Mouse (Mus musculus): Measurements from ENCODE around the gene Smg7.

Gene Smg7

GRCm38 (mm10) chr1:152796683-152797263 lies 105.7 kb downstream of the Smg7 start:
- POLR2A ChIA-PET = interaction anchor here (0.6 to 3.5 kb wide), 12 partner anchors 8 to 243 kb away, joined by 3 to 23 read pairs (median 4); no protein-coding TSS in a partner anchor

DNA sequence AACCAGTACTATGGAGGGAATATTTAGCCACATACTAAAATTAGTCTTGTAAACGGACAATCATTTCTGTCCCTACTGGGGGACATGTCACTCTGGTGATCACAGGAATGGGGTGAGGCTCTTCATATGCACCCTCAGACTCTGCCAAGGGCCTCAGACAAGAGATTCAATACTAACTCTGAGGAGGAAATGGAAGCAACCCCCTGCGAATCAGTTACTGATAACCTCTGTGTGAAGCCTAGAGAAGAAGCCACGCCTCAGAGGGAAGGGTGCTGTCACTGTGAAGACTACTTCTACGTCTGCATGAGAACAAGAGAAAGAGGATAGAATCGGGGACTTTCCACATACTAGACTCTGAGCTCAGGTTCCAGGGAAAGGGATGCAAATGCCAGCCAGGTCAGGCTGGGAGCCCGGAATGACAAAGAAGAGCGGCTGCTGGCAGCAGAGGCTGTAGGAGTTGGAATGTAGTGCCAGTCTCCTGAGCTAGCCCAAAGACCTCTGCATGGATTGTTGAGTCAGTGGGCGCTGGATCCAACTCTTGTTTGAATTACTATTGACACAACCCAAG lies 106.7 kb downstream of the Smg7 start:
- CTCF ChIA-PET = interaction anchor here in 2 of 4 experiments (0.6 to 1.8 kb wide), 2 partner anchors 19 to 620 kb away, joined by 4 to 6 read pairs; no protein-coding TSS in a partner anchor
- POLR2A ChIA-PET = interaction anchor here in 3 of 4 experiments (0.6 to 3.5 kb wide), 20 partner anchors 8 to 305 kb away, joined by 3 to 23 read pairs (median 4); no protein-coding TSS in a partner anchor

More at GRCm38 (mm10) chr1:152796683-152797263, 105.7 kb downstream of the Smg7 start:
- CTCF ChIA-PET = interaction anchor here in 3 of 4 experiments (0.6 to 1.8 kb wide), 3 partner anchors 18 to 619 kb away, joined by 3 to 6 read pairs (median 4); no protein-coding TSS in a partner anchor

GRCm38 (mm10) chr1:152793495-152794130 lies 108.8 kb downstream of the Smg7 start:
- ChIA-PET CTCF (interaction anchor here in 3 of 4 experiments (0.6 to 4.2 kb wide), 6 partner anchors 12 to 300 kb away, joined by 3 to 45 read pairs (median 4); no protein-coding TSS in a partner anchor), POLR2A (interaction anchor here (0.5 to 4.6 kb wide), 36 partner anchors 12 to 690 kb away, joined by 3 to 47 read pairs (median 4); no protein-coding TSS in a partner anchor)

DNA sequence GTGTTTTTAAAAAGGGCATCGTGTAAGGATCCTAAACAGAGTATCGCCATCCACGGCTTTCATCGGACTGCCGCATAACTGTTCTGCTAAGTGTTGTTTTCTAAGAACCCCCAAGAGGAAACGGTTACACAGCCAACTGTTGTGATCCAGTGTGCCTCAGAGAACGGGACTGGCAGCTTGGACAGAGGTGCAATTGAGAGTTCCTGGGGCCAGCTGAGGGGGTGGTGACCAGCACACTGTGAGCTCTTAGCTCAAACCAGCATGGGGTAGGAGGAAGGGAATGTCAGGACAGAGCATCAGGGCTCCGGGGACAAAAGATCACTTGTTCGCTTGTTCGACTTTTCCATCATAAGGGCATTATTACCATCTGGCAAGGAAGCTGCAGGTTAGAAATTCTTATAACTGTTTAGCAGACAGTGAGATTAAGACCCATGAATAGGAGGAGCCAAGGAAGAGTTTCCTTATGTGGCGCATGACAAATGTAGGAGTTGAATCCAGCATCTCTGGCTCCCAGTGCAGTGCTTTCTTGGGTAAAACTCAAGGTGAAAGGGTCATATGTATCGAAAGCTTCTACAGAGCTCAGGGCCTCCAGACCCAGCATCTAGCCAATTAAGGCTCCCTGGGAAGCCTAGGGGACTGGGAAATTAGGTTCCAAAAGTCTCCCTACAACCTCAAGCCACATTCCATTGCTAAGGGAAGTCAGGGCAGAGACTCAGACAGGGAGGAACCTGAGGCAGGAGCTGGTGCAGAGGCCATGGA lies 109.5 kb downstream of the Smg7 start:
- POLR2A ChIA-PET = interaction anchor here (0.5 to 4.6 kb wide), 36 partner anchors 12 to 691 kb away, joined by 3 to 47 read pairs (median 4); no protein-coding TSS in a partner anchor
- CTCF ChIA-PET = interaction anchor here (0.5 to 4.2 kb wide), 9 partner anchors 12 to 317 kb away, joined by 3 to 45 read pairs (median 3); no protein-coding TSS in a partner anchor

DNA sequence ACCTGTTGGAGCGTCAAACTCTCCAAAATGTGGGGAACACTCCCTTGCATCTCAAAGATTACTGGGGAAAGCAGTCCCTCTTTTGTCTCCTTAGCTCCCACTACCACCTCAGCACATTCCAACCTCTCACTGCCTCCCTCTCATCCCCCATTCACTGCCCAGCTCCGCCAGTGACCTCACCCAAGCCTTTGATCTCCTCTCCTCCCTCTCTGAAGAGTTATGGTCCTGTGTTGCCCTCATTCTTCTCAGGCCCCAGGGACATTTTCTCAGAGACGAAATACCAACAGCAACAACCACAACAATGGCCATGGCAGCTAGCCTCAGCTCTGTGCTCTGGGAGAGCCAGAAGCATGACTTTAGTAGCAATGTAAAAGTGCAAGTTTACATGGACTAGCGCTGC lies 111.2 kb downstream of the Smg7 start:
- CTCF ChIA-PET = interaction anchor here (0.7 to 4.2 kb wide), 31 partner anchors 8 to 1171 kb away, joined by 3 to 45 read pairs (median 5); partner anchors contain the start of genes Ncf2 (in 2 of the 4), Arpc5 (in 1 of the 4) and Rgl1 (in 1 of the 4)
- POLR2A ChIA-PET = interaction anchor here (0.7 to 4.6 kb wide), 43 partner anchors 8 to 611 kb away, joined by 3 to 47 read pairs (median 6); partner anchors contain the start of genes Ncf2 (in 2 of the 4), Arpc5 (in 1 of the 4) and Rgl1 (in 1 of the 4)

DNA sequence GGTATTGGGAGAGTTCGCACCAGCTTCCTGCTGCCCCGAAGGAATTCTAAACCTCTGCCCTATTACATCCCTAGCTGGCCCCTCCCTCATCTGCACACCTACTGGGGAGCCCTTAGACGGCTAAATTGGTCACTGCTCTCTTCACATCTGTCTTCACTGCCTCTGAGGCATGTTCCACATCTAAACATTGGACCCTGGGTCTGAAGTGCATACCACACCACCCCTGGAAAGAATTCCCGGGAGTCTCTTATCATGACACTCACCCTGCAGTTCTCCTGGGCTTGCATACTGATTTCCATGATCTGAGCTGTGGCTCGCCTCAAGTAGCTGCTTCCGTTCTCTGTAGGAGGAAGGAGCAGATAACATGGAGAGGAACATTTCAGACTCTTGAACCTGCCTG lies 111.6 kb downstream of the Smg7 start:
- ChIA-PET CTCF (interaction anchor here (0.6 to 4.2 kb wide), 86 partner anchors 9 to 1172 kb away, joined by 3 to 45 read pairs (median 4); partner anchors contain the start of genes Arpc5 (in 2 of the 4), Ncf2 (in 2 of the 4), Rgl1 (in 2 of the 4) and Npl (in 1 of the 4)), POLR2A (interaction anchor here (0.6 to 4.6 kb wide), 62 partner anchors 9 to 634 kb away, joined by 3 to 47 read pairs (median 4); partner anchors contain the start of genes Arpc5 (in 2 of the 4), Ncf2 (in 2 of the 4), Rgl1 (in 2 of the 4) and Shcbp1l (in 1 of the 4))

DNA sequence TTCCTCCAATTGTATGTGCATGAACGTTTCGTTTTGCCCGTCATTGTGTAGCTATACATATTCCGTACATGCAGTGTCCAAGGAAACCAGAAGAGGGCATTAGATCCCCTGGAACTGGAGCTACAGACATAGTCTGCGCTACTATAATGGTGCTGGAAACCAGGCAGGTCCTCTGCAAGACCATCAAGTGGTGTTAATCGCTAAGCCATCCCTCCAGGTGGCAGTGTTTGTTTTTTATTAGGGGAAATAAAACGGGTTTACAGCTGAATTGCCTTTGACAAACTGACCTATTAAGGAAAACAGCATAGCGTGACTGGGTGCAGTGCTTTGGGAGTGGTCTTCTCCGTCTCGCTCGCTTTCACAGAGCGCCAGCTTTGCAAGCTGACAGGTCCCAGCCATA lies 112.2 kb downstream of the Smg7 start:
- CTCF ChIA-PET = interaction anchor here (0.5 to 4.2 kb wide), 106 partner anchors 9 to 1779 kb away, joined by 3 to 45 read pairs (median 4); partner anchors contain the start of genes Arpc5 (in 2 of the 4), Ncf2 (in 2 of the 4), Rgl1 (in 2 of the 4) and Npl (in 1 of the 4)
- POLR2A ChIA-PET = interaction anchor here (0.6 to 4.6 kb wide), 62 partner anchors 9 to 661 kb away, joined by 3 to 47 read pairs (median 4); partner anchors contain the start of genes Ncf2 (in 2 of the 4), Arpc5 (in 1 of the 4), Rgl1 (in 1 of the 4) and Shcbp1l (in 1 of the 4)

DNA sequence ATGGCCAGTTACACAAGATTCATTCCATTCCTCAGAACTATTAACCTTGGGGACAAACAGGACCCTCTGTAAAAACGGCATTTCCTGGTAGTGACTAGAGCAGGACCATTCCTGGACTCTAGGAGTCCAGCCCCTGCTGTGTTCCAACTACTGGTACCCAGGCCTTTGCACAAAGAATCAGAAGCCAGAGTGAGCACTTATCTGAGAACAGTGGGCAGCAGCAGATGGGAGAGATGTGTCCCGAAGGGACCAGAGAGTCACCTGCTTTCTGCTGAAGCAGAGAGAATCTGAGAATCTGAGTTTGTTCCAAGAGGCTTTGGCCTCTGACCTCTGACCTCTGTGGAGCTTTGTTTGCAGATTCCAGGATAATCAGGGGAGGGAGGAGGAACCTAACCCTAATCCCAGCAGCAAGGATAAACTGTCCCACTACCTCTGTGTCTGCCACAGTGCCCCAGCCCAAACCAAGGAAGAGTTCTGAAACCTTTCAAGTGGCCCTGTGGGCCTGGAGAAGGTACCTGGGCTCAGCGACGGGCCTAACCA lies 114.3 kb downstream of the Smg7 start:
- POLR2A ChIA-PET = interaction anchor here in 2 of 4 experiments (0.6 to 1.8 kb wide), 5 partner anchors 8 to 304 kb away, joined by 3 to 4 read pairs (median 3); partner anchors contain the start of genes Arpc5 (in 1 of the 2) and Rgl1 (in 1 of the 2)
- CTCF ChIA-PET = interaction anchor here in 3 of 4 experiments (0.8 to 1.9 kb wide), 5 partner anchors 9 to 45 kb away, joined by 3 to 8 read pairs (median 3); partner anchors contain the start of genes Arpc5 (in 1 of the 3) and Rgl1 (in 1 of the 3)

Measured in embryonic stem cell, embryonic (primary cell).